Mouse (Mus musculus): ENCODE measurements around the gene Camk2n2. TPM values are rescaled to one million over a fixed set of nuclear protein-coding genes. Genes with fewer than 3 reads are reported as not detected.

Camk2n2 gene
- total and polyA plus RNA-seq, 3 experiments, result 0.65 to 4.3 TPM; not detected in 1

DNA sequence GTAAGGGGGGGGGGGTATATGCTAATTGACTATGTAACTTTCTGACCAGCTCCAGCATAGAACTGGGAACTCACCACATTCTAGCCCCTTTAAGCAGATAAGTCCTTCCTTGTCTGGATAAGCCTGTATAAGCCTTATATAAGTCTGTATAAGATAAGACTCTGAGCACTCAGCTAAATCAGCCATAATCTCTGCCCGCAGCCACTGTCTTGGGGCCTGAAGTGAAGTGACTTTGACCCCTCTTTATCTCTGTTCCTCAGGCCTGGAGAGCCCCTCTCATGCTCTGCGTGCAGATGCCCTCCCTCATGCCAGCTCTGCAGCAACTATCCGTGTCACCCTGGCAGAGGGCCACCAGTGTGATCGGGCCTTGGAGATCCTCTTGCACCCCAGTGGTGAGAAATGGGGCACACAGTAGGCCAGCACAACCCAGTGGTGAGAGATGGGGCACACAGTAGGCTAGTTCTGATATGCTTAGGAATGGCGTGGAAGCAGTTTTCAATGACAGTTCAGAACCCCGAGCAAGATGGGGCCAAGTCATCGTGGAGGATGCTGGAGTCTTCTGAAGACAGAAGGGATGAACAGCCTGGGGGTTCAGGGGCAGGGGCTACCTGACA is 25.9 kb downstream of the Camk2n2 start (continued):
- TF ChIP-seq ZKSCAN1 (IDR thresholded peaks at IDR 0.05; ENCODE audit: low read depth, low read length) (peak; percentile 99), SMC3 (IDR thresholded peaks at IDR 0.05; ENCODE audit: low read depth, low read length) (no peak), ZC3H11A (IDR thresholded peaks at IDR 0.05; ENCODE audit: low read depth, low read length) (no peak)

GRCm38 (mm10) chr16:20591076-20591705 is 29.9 kb downstream of the Camk2n2 start:
- no peak overlapping the region for H3K4me3 ChIP-seq (ENCODE audit: control insufficient read depth in 1 of 2, insufficient read depth in 1 of 2, low read depth in 2 of 2, low read length in 2 of 2)
- H3K27me3 ChIP-seq (ENCODE audit: control insufficient read depth in 1 of 2, insufficient read depth in 2 of 2, low read length in 2 of 2), result peaks cover 0 to 4% of the 10 kb centered on the region in 2 experiments; a peak in 2 of 4 replicates
- no peak overlapping the region for H3K9ac ChIP-seq (ENCODE audit: control insufficient read depth, low read depth, low read length, poor library complexity, severe bottlenecking)

DNA sequence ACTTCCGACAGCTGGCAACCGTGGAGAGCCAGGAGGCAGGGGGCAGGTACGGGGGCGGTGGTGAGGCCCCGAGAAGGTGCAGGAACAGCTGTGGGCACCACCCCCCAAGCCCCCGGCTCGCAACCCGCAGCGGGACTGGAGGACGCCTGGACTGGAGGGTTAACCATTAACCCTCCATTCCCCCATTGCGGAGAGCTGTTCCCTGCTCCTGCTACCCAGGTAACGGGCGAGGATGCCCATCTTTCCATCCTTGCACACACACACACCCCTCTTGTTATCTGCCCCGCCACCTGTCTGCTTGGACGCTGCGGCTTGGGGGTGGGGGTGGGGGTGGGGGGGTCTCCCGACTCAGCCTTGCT is 30.4 kb downstream of the Camk2n2 start:
- no peak overlapping the region for H3K9ac ChIP-seq (ENCODE audit: control insufficient read depth, low read depth, low read length, poor library complexity, severe bottlenecking)
- no peak overlapping the region for H3K27ac ChIP-seq (ENCODE audit: control insufficient read depth, low read depth, low read length)
- TF ChIP-seq ZC3H11A (IDR thresholded peaks at IDR 0.05; ENCODE audit: low read depth, low read length), result no peak
- no peak for TF ChIP-seq RCOR1 (IDR thresholded peaks at IDR 0.05; ENCODE audit: low read depth, low read length)
- no peak for TF ChIP-seq USF2 (IDR thresholded peaks at IDR 0.05; ENCODE audit: borderline replicate concordance in 1 of 2, insufficient read depth in 1 of 2, low read depth in 1 of 2, low read length in 2 of 2)
- TF ChIP-seq USF1 (IDR thresholded peaks at IDR 0.05; ENCODE audit: low read depth, low read length), result no peak
- no peak for TF ChIP-seq MEF2A (IDR thresholded peaks at IDR 0.05; ENCODE audit: extremely low read depth, insufficient replicate concordance, low read depth, low read length, poor library complexity, severe bottlenecking)
- no peak for TF ChIP-seq GABPA (IDR thresholded peaks at IDR 0.05; ENCODE audit: low read depth, low read length)
- no peak for TF ChIP-seq CHD2 (IDR thresholded peaks at IDR 0.05; ENCODE audit: low read length)
- TF ChIP-seq SIN3A (IDR thresholded peaks at IDR 0.05; ENCODE audit: low read length), result no peak
- no peak for TF ChIP-seq NRF1 (IDR thresholded peaks at IDR 0.05; ENCODE audit: insufficient read depth, low read depth, low read length, poor library complexity, severe bottlenecking)
- no peak for TF ChIP-seq MAZ (IDR thresholded peaks at IDR 0.05; ENCODE audit: low read depth, low read length)
- no peak for TF ChIP-seq ZNF384 (IDR thresholded peaks at IDR 0.05; ENCODE audit: low read depth, low read length)
- no peak for DNase-seq (ENCODE audit: low read depth, low spot score)
- H3K4me1 ChIP-seq (ENCODE audit: control insufficient read depth in 1 of 2, insufficient read depth in 2 of 2, low read length in 2 of 2), result peaks cover 6 to 15% of the 10 kb centered on the region in 2 experiments
- H3K79me2 ChIP-seq (ENCODE audit: control insufficient read depth, insufficient read depth, low read length, poor library complexity), result no peaks in the 10 kb centered on the region
- H3K4me3 ChIP-seq (ENCODE audit: control insufficient read depth in 1 of 2, insufficient read depth in 1 of 2, low read depth in 2 of 2, low read length in 2 of 2), result no peak overlapping the region
- H3K9me3 ChIP-seq (replicated peaks; ENCODE audit: insufficient read depth, low read length), result no peaks in the 10 kb centered on the region
- peaks cover 0 to 4% of the 10 kb centered on the region in 2 experiments; a peak in 2 of 4 replicates for H3K27me3 ChIP-seq (ENCODE audit: control insufficient read depth in 1 of 2, insufficient read depth in 2 of 2, low read length in 2 of 2)
- peaks cover 0 to 10% of the 10 kb centered on the region in 2 experiments; a peak in 2 of 4 replicates for H3K36me3 ChIP-seq (ENCODE audit: control insufficient read depth in 1 of 2, insufficient read depth in 2 of 2, low read length in 2 of 2)

More at GRCm38 (mm10) chr16:20591076-20591705, 29.9 kb downstream of the Camk2n2 start:
- Histone ChIP-seq H3K4me1 (ENCODE audit: control insufficient read depth in 1 of 2, insufficient read depth in 2 of 2, low read length in 2 of 2) (peaks cover 6 to 20% of the 10 kb centered on the region in 2 experiments), H3K36me3 (ENCODE audit: control insufficient read depth in 1 of 2, insufficient read depth in 2 of 2, low read length in 2 of 2) (peaks cover 0 to 15% of the 10 kb centered on the region in 2 experiments; a peak in 2 of 4 replicates), H3K27ac (ENCODE audit: control insufficient read depth, low read depth, low read length) (no peak overlapping the region), H3K79me2 (ENCODE audit: control insufficient read depth, insufficient read depth, low read length, poor library complexity) (no peaks in the 10 kb centered on the region), H3K9me3 (replicated peaks; ENCODE audit: insufficient read depth, low read length) (no peaks in the 10 kb centered on the region)
- TF ChIP-seq EP300 (IDR thresholded peaks at IDR 0.05; ENCODE audit: low read depth in 1 of 2, low read length in 2 of 2) (no peak), TBP (IDR thresholded peaks at IDR 0.05; ENCODE audit: low read depth, low read length) (no peak), CHD1 (IDR thresholded peaks at IDR 0.05; ENCODE audit: low read depth, low read length) (no peak), ETS1 (IDR thresholded peaks at IDR 0.05; ENCODE audit: low read depth, low read length) (no peak), MYB (IDR thresholded peaks at IDR 0.05; ENCODE audit: low read depth, low read length) (no peak), POLR2A (IDR thresholded peaks at IDR 0.05; ENCODE audit: control insufficient read depth in 1 of 2, insufficient read depth in 1 of 2, low read depth in 1 of 2, low read length in 2 of 2, poor library complexity in 1 of 2) (no peak), NELFE (IDR thresholded peaks at IDR 0.05; ENCODE audit: low read depth, low read length) (no peak), POLR2AphosphoS5 (IDR thresholded peaks at IDR 0.05; ENCODE audit: borderline replicate concordance, low read depth, low read length) (no peak)
- no peak for DNase-seq (ENCODE audit: low read depth, low spot score)

All from MEL (cell line).